Mouse (Mus musculus) heart, adult 2 months (tissue): ENCODE measurements around the gene Gimap7.

Source experiments
- CTCF ChIP-seq: fragments of 200-600 bp; IDR thresholded peaks from 2 replicates; pipeline ENCODE4 v1.8.1; 2022; ENCODE audit warnings: antibody characterized with exemption, mild to moderate bottlenecking, moderate library complexity
- EP300 ChIP-seq: fragments of 200-500 bp; IDR thresholded peaks from 2 replicates; pipeline ENCODE4 v1.6.1; 2011; ENCODE audit warnings: low read depth, low read length, control low read depth; ENCODE audit not compliant: insufficient read depth
- POLR2A ChIP-seq: fragments of 200-500 bp; IDR thresholded peaks from 2 replicates; pipeline ENCODE4 v1.6.1; 2011; ENCODE audit warnings: mild to moderate bottlenecking, low read depth, low read length, control low read depth; ENCODE audit not compliant: insufficient read depth

GRCm38 (mm10) chr6:48675931-48676859, 42.2 kb upstream of the Gimap7 start, which contains the start of gene Gimap9:
- TF ChIP-seq CTCF = no peak
- TF ChIP-seq EP300 = no peak
- TF ChIP-seq POLR2A = peak; percentile 49; the same call in 1 of the 2 replicates
